Mouse (Mus musculus) brain, embryonic 14.5 days (tissue): Measurements from ENCODE around the gene Grid2.

ENCODE experiments used
- CTCF ChIP-seq: fragments of 200-500 bp; IDR thresholded peaks from 2 replicates; pipeline ENCODE4 v1.5.1; 2012; ENCODE audit warnings: inconsistent platforms, mild to moderate bottlenecking, moderate library complexity, borderline replicate concordance; ENCODE audit not compliant: insufficient read depth, insufficient read length; ENCODE audit errors: extremely low read depth
- POLR2A ChIP-seq: fragments of 200-500 bp; IDR thresholded peaks from 2 replicates; pipeline ENCODE4 v1.6.1; 2012; ENCODE audit warnings: mild to moderate bottlenecking, inconsistent platforms, borderline replicate concordance; ENCODE audit not compliant: poor library complexity, insufficient read depth, insufficient read length, severe bottlenecking; ENCODE audit errors: extremely low read depth

GRCm38 (mm10) chr6:64598144-64598561, 1342.5 kb downstream of the Grid2 start:
- no peak for TF ChIP-seq POLR2A
- no peak for TF ChIP-seq CTCF
